Mouse (Mus musculus) kidney, adult 2 months (tissue): ENCODE data around the gene Arl6ip6.

Experiments used
- CTCF ChIP-seq: fragments of 200-500 bp; conservative IDR thresholded peaks from 2 replicates; pipeline ENCODE4 v1.5.1; 2011; ENCODE audit warnings: low read depth, mild to moderate bottlenecking, control low read depth, low read length, moderate library complexity, mixed read lengths; ENCODE audit not compliant: insufficient read depth, insufficient read length
- POLR2A ChIP-seq: fragments of 200-500 bp; IDR thresholded peaks from one replicate; pipeline ENCODE4 v1.6.1; 2011; ENCODE audit warnings: low read depth, low read length, control low read depth

GRCm38 (mm10) chr2:53200164-53200885 lies 8.8 kb downstream of the Arl6ip6 start:
- TF ChIP-seq CTCF (no peak), POLR2A (no peak)
